Mouse (Mus musculus): ENCODE results near the gene Grik4.
A peak's percentile ranks its signal among the peaks of the same experiment; 100 is the strongest.
"Not testable (repeated sequence)": the region's sequence is repeated elsewhere in the genome, so short reads cannot be mapped to it uniquely, and the experiment has no call there.

Grik4 gene

DNA sequence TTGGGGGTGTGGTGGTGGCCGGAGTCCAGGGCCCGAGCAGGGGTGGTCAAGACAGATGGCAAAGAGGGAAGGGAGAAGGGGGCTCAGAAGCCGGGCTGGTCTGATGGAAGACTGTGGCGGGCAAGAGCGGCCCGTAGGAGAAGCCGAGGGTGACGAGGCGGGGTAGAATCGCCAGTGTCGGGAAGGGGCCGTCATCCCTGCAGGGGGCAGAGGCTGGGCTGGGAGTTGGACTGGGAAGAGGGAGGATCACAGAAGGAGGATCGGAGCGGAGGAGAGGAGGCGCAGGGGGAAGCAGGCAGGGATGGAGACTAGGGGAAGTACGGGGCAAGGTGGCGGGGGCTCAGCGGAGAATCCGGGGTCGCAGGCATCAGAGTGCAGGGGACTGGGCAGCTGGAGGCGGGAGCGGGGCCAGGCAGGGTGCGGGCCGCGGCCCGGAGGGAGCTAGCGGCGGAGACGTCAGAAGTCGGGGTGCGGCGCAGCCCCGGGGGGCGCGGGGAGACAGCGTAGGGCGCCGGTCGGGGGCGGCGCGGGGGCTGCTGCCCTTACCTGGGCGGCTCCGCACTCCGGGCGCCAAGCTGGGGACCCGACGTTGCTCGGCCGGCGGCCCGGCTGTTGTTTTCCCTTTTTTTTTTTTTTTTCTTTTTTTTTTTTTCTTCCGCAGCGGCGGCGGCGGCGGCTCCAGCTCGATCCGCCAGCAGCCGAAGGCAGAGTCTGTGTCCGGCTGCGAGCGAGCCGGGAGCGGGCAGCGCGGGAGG is at the start of gene Grik4:
TSS of gene Grik4 (minus strand) at position 713 of the 755 bp plus-strand sequence.
- no peak for DNase-seq (ENCODE audit: low spot score in 2 of 2)

DNA sequence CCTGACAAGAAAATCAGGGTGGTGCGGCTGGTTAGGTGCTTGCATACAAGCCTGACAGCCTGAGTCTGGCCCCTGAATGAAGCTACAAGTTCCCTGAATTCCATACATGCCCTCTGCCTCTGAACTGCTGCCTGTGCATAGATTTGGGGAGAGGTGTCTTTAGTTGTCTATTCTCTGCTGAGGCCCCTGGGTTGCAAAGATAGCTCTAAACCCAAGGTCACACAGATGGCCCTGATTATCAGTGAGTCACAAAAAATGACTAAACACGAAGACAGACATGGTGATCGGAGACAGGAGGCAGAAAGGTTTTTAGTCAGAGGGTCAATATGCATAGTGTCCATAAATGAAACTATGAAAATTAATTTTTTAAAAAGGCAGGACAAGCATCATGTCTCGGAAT is 49.4 kb upstream of the Grik4 start:
- no peak for DNase-seq (ENCODE audit: low spot score in 2 of 2)

DNA sequence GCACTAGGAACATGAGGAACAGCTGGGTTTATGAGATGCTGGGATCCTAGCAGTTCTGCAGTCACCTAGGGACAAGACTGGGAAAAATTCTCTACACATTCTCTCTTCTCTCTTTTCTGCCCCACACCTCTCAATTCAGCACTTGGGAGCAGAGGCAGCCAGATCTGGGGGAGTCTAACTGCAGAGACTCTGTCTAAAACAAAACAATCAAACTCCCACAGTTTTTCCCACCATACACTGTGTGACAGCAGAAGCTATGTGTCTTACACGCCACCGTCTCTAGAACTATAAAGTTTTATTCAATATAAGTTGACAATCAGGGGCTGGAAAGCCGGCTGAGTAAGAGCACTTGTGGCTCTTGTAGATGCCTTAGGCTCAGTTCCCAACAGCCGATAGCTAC is 43.7 kb upstream of the Grik4 start:
- no peak for DNase-seq (ENCODE audit: low spot score in 2 of 2)

DNA sequence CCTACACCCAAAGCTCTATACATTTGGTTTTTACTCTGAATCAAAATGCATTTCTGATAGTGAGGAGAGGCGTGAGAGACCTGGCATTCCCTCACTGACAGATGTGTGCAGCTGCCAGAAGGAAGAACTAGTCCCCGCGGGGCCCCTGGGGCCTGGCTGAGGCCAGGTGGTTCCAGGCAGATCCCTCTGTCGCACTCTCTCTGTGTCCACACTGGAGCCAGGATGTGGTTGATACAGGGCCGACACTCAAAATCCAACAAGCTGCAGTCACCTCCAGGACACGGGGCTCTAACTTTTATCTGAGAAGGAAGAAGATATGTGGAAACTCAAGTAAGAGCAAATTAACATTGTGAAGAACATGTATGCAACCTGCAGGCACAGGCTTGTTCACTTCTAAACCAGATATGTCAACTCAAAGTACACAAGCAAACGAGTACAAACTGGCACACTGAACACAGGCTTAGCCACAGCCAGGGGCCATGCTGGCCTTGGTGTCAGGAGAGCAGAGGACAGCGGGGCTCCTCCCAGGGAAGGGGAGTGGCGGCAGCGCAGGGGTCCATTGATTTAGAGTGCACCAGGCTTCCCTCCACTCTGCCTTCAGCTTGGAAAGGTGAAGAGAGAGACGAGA is 24.7 kb upstream of the Grik4 start:
- no peak for DNase-seq (ENCODE audit: low spot score in 2 of 2)

DNA sequence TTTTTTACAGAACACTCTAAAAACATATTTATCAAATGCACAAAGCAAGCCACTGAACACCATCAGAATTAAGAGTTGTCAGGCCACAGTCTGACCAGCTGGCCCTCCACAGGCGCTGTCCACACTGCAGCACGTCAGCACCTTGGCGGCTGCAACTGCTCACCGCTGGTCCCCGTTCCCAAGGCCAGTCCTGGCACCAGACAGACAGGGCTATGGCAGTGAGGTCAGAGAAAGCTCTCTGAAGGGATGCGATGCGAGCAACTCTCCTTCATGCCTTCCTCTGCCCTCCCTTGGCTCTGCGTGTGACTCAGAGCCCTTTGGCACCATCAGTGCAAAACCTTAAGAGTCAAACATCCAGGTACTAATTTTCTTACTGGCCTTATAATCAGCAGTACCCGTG is 23.4 kb upstream of the Grik4 start:
- DNase-seq (ENCODE audit: low spot score in 2 of 2), result no peak

DNA sequence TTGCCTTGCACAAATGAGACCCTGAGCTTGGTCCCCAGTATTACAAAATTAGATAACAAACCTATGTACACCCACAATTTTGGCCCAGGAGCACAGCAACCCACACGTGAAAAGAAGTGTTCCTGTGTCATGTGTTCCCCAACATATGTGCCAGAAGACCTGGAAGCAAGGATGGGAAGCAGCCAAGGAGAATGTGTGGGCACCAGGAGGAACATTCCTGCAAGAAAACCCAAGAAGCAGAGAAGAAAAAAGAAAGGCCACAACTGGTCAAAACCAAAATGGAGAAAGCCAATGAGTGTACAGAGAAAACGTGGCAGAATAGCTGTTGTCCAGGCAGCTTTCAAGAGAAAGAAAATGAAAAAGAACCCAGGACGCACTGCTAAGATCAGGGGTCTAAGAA is 20.5 kb upstream of the Grik4 start:
- DNase-seq (ENCODE audit: low spot score in 2 of 2), result not testable (repeated sequence)

DNA sequence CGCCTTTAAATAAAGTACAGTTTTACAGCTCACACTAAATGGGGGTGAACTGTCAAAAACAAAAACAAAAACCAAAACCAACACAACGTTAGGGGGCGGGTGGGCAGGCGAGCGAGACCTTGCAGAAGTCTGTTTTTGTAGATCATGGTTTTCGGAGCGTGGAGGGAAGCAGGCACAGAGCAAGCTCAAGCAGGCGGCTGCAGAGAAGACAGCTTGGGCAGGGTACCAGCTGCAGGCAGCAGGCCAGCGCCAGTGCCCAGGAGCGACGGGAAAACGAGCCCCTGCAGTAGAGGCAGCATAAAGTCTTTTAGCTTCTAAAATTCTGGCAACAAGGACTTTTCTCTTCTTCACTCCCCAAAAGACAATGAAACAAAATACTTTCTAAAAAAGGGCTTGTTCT is 20.1 kb upstream of the Grik4 start:
- DNase-seq (ENCODE audit: low spot score in 2 of 2), result no peak

DNA sequence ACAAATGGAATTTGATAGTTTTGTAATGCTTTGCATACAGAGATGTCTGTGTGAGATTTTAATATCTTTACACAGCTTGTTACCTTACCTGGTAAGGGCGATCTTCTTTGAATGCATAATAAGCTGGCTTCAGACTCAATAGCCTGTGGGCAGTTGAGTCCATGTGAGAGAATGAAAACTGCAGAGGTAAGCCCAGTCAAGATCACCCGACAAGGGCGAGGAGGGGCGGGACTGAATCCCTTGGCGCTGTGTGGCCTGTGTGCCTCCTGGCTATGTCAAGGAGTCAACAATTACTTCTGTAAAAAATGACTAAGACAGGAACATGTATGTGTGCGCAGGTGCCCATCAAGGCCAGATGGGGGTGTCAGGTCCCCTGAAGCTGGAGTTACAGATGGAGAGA is 18.2 kb upstream of the Grik4 start:
- DNase-seq (ENCODE audit: low spot score in 2 of 2), result no peak

DNA sequence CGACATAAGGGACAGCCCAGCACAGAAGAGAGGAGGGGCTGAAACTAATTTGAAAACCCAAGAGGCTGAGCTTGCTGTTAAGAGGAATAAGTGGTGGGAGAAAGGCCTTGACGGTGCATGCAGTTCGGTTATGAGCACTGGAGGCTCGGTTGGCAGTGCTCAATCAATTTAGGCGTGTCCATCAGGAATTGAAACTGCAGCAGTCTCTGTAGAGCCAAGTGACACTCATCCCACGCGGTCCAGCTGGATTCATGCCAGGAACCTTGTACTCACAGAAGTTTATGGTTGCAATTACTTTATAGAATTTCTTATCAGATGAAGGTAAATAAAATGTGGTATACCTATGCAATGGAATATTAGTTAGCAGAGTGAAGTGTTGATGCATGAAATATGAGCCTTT is 14.1 kb upstream of the Grik4 start:
- no peak for DNase-seq (ENCODE audit: low spot score in 2 of 2)

DNA sequence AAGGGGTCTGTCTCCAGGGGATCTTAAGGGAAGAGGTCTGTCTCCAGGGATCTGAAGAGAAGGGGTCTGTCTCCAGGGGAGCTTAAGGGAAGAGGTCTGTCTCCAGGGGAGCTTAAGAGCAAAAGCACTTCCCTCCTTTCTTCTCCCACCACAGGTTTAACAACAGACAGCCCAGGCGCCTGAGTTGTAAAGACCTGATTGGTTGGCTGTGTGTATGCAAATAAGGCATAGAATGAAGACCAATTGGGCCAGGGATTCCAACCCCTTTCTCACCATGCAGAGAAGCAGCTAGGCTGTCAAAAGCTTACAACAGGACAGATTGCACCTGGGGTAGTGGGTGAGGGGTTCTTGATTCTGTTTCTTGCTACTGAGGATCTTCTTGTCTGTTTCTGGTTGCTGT is 4.1 kb upstream of the Grik4 start:
- no peak for DNase-seq (ENCODE audit: low spot score in 2 of 2)

DNA sequence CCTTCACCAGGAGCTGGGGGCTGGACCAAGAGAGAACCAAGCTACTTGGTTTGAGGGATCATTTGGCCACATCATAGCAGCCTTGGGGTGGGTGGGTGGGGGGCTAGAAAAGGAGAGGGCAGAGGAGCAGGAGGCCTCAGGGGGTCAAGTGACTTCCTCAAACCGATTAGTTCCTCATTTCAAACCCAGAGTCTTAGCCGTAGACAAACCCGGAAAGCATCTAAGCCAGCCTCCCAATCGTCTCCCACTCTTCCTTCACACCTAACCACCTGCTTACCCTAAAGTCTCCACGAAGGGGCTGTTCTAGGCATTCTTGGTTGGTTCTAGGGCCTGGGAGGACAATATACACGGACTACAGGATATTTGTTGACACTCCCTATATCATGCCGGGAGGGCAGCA is 881 bp upstream of the Grik4 start:
- no peak for DNase-seq (ENCODE audit: low spot score in 2 of 2)

DNA sequence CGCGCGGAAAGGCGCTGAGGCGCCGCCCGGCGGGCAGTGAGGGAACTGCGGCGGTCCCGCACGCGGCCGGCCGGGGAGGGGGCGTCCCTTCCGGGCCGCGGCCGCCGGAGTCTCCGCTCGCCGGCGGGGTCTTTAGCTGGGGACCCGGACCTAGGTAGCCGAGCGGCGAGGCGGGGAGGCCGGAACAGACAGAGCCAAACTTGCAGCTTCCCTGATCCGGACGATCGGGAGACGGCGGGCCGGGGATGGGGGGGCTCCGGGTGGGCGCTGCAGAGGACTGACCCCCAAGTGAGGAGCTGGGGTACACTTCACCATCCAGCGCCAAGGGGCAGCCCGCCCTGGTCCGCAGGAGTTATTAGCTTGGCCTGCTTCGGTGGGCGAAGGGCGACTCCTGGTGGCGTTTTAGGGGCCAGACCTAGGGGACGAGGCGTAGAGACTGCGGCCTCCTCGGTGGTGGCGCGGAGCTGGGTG is 278 bp upstream of the Grik4 start:
- peak; percentile 53 to 62 for DNase-seq (ENCODE audit: low spot score in 2 of 2)

DNA sequence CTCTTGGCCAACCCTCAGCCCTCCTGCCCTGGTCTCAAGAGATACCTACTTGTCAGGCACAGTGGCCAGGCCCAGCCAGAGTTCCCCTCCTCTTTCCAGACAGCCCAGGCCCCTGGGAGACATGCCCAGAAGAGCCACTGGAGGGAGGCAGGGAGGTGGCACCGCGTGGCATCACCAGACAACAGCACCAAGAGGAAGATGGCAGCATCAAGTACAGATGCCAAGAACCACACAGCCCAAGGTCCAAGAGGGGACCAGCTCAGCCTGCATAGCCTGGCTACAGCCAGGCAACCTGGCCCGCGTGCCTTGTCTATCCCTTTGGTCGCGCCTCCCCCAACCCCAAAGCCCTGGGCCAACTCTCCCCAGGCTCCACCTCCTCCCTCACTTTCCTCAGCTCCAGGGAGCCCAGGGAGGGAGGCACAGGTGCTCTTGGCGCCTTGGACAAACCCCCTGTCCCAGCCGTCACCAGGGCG is 1.2 kb downstream of the Grik4 start:
- DNase-seq (ENCODE audit: low spot score in 2 of 2), result no peak

DNA sequence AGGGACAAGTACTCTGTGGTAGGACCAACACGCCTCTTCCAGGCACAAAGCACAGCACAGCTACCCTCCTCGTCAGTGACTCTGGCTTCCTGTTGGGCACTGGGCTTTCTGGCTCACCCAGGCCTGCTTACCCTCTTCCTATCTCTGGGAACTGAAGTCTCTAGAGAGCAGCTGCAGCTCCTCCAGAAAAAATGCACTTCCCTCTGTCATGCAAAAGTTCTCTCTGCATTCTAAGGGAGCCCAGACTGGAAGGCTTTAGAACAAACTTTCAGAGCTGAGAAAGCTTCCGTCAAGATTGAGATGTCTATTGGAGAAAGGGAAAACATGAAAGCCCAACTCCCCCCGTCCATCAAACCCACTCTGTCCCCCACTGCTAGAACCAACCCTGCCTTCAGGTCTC is 2.1 kb downstream of the Grik4 start:
- DNase-seq (ENCODE audit: low spot score in 2 of 2), result no peak

DNA sequence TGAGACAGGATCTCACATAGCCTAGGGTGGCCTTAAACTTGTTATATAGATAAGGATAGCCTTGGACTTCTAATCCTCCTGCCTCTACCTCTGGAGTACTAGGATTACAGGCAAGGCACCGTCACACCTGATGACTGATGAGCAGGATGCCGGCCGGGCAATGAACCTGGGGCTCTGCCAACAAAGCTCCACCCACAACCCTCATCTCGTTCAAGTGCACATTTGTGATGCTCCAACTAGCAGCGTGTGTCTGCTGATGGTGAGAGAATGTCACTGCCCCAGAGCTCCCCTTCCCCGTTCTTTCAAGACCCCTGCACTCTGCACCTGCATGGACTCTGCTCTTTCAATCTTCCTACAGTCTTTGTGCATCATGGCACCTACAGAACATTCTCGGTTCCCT is 12.1 kb downstream of the Grik4 start:
- no peak for DNase-seq (ENCODE audit: low spot score in 2 of 2)

DNA sequence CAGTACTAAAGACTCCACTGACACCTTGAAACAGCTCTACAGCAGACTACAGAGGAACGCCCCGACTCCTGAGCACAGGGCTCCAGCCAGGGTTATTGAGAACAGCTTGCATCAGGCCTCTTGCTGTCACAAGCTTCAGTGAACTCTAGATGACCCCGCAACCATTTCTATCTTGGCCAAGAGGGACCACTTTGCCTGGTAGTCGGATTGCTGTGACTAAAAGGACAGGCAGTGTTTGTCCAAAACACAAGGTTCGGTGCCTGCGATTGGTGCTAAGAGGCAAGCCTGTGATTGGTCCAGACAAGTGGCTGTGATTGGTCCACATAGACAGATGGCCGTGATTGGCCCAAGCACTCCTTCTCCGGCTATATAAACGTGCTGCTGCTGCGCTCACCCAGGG is 16.8 kb downstream of the Grik4 start:
- DNase-seq (ENCODE audit: low spot score in 2 of 2), result no peak

DNA sequence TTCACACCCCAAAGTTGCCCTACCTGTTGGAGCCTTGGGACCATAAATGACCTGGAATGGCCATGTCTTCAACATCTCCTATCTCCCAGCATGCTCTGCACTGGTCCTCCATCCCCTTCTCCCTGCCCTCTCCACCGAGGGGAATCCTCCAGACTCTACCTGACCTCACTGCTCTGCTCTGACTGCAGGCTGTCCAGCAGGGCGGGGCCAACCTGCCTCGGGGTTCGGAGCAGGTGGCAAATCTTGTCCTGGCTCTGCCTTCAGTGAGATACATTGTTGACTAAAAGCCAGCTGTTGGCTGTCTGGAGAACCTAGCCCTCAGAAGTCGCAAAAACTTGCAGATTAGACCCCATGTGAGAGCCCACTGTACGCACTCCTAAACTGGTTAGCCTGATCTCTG is 17.7 kb downstream of the Grik4 start:
- no peak for DNase-seq (ENCODE audit: low spot score in 2 of 2)

DNA sequence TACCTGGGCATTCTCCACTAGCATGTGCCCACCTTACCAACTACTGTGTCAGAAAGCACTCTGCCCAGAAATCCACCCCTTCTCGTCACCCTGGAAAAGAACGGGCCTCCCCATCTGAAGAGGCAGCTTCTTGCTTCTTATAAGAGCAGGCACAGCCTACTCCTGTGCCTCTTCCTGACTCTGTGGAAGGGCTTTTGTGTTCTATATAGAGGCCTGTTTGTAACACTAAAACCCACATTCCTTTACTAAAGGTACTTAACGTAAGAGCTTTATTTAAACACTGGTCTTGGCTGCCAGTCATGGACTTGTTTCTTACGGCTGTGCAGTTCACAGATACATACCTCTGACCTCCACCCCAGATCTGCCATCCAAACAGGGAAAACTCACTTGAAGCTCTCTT is 22.5 kb downstream of the Grik4 start:
- DNase-seq (ENCODE audit: low spot score in 2 of 2), result no peak

DNA sequence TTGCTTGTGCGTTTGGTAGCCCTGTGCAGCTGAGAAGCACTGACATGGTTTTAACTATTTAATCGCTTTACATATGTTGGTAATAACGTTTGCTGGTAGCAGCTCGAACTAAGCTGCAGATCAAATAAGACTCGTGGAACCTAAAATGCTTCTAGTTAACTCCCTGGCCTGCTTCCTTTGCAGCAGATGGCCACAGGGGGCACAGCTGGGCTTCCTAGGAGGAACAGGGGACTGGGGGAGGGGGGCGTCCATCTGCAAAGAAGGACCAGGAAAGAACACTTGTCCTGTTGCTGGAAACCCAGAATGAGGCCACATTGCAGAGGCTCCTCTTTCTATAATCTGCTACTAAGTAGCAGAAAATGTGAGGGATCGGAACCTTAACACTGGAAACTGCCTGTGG is 24.1 kb downstream of the Grik4 start:
- no peak for DNase-seq (ENCODE audit: low spot score in 2 of 2)

DNA sequence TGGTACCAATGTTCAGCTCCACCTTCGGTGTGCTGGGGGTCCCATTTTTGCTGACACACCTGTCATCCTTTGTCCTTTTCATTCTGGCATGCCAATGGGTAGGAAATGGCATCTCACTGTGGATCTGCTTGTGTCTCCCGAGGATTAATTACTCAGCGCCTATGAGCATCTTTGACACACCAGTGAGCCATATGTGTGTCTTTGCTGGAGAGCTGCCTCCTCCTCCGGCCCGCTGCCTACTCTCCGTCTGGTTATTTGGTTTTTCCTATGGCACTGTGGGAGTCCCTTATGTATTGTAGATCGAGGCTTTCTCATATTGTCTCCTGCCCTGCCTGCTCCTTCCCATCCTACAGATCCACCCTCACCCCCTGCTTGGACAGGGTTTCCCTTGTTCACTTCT is 26.4 kb downstream of the Grik4 start:
- no peak for DNase-seq (ENCODE audit: low spot score in 2 of 2)

DNA sequence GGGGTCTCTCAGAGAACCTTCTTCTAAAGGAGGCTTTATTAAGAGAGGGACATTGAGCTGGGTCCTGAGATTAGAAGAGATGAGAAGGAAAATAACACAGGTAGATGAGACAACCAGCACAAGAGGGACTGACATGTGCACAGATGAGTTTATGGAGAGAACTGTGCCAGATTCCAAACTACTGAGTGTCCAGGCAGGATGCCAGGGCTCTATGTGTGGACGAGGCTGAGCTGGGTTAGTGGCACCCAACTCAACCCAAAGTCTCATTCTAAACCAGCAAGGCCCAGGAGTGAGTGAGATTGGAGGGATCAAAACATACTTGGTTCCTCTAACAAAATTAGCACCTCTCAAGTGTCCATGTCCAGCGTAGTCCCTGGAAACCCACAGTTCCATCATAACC is 31.1 kb downstream of the Grik4 start:
- no peak for DNase-seq (ENCODE audit: low spot score in 2 of 2)

DNA sequence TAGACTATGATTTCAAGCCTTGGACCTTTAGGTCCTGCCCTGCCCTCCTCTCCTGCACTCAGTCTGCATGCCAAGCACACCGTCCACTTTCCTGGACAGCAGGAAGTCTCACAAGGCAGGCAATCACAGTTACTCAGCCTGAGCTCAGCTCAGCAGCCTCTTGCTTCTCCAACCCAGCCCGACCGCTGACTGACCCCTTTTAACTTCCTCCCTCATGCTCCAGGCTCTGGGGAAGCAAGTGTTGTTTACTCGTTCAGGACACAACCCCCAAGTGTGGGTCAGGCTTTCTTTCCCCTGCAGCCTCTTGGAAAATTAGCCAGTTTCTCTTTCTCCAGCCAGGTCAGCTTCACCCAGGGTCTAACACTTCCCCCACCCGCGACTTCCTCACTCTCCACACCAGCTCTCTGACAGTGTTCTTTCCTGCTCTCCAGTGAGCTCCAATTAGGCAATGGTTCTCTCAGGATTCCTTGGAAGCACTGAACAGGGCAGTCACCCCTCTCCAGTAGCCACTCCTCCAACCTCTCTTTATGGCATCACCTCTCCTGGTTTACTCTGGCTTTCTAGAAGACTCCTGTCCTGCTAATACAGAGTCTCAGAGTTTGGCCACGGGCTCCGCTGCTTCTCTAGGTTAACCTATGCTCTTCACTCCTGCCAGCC is 35.5 kb downstream of the Grik4 start:
- no peak for DNase-seq (ENCODE audit: low spot score in 2 of 2)

DNA sequence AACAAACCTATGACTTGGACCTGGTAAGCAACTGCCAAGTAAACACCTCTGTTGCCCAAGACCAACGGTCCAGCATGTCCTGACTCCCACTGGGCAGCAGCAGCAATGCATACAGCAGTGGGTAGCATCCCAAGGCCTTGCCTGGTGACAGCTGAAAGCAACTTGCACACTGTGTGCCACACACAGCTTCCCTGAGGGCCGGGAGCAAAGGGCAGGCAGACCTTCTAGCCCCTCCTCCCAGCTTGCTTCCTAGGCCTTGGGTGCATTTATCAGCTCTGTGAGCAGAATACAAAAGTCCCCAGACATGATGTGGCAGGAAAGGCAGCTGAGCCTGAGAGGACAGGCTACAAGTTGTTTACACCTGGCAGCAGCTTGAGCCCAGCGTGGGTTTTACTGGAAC is 37.3 kb downstream of the Grik4 start:
- DNase-seq (ENCODE audit: low spot score in 2 of 2), result no peak

Data from spleen, postnatal 14 days (tissue).